Mouse (Mus musculus) kidney, embryonic 14.5 days (tissue): ENCODE measurements at regions not wholly inside any gene's neighbourhood (a gene's known extent, or its start where the extent isn't known, plus 50 kb on each side); places are given as distances from the start of the nearest gene placed in this dataset.

Source experiments
- ATAC-seq: fragments of 200-750 bp; cut with Nextera tagmentation; 2 replicates; pipeline ENCODE4 v1.8.0; 2017; ENCODE audit warnings: moderate number of reproducible peaks, mild to moderate bottlenecking, moderate TSS enrichment, moderate library complexity; ENCODE audit not compliant: low FRiP score, low TSS enrichment
- H3K27ac ChIP-seq: fragments of 300-500 bp; sonication (generic); 2 replicates; pipeline ENCODE4 v1.5.1; 2014; ENCODE audit warnings: low read depth, mild to moderate bottlenecking, low read length, moderate library complexity, mixed read lengths
- H3K27me3 ChIP-seq: fragments of 300-500 bp; sonication (generic); 2 replicates; pipeline ENCODE4 v1.6.1; 2014; ENCODE audit warnings: mild to moderate bottlenecking, low read length; ENCODE audit not compliant: control insufficient read depth, insufficient read depth
- H3K36me3 ChIP-seq: fragments of 300-500 bp; sonication (generic); 2 replicates; pipeline ENCODE4 v1.6.1; 2014; ENCODE audit warnings: low read length, mixed read lengths; ENCODE audit not compliant: control insufficient read depth, insufficient read depth
- H3K4me1 ChIP-seq: fragments of 300-500 bp; sonication (generic); 2 replicates; pipeline ENCODE4 v1.6.1; 2014; ENCODE audit warnings: low read length, mixed read lengths; ENCODE audit not compliant: control insufficient read depth, insufficient read depth
- H3K4me2 ChIP-seq: fragments of 300-500 bp; sonication (generic); replicated peaks from 2 replicates; pipeline ENCODE4 v1.6.1; 2014; ENCODE audit warnings: low read depth, mild to moderate bottlenecking, low read length
- H3K4me3 ChIP-seq: fragments of 300-500 bp; sonication (generic); 2 replicates; pipeline ENCODE4 v1.5.1; 2014; ENCODE audit warnings: mild to moderate bottlenecking, low read length
- H3K9ac ChIP-seq: fragments of 300-500 bp; sonication (generic); 2 replicates; pipeline ENCODE4 v1.6.1; 2014; ENCODE audit warnings: low read depth, mild to moderate bottlenecking, low read length, moderate library complexity
- H3K9me3 ChIP-seq: fragments of 300-500 bp; sonication (generic); 2 replicates; pipeline ENCODE4 v1.6.1; 2016; ENCODE audit warnings: low read length; ENCODE audit not compliant: control insufficient read depth
- WGBS: fragments of 180-500 bp; shearing (Covaris S2); extraction: QIAGEN DNeasy Blood & Tissue Kit; methylation state at CpG from one replicate; pipeline ENCODE4 v1.1.7; 2014; 5-methylcytosine and 5-hydroxymethylcytosine counted together

DNA sequence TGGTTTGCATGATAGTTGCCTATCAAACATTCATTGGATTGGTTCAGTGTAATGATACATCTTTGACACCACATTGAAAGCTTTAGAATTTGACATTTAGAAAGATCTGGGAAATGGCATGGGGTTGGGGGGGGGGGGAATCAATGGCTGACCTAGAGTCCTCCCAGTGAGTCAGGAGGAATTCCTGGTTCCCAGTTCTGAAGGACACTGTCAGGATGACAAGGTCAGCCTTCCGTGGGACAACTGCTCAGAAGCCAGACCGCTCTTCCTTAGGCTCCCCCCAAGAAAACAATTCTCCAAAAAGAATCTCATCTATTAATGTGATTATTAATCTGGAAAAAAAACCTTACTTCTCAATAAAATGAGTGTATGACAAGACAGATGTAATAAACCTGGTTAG lies 132.1 kb upstream of the Grik3 start:
- no peak overlapping the region for H3K4me3 ChIP-seq
- no peaks in the 10 kb centered on the region for H3K9me3 ChIP-seq
- H3K36me3 ChIP-seq, result no peaks in the 10 kb centered on the region
- no peak overlapping the region for H3K9ac ChIP-seq
- WGBS, result 80% methylated on average over 2 of the region's 2 CpGs
- ATAC-seq, result no peak
- no peak overlapping the region for H3K27ac ChIP-seq
- H3K27me3 ChIP-seq, result peaks cover 4% of the 10 kb centered on the region; the same call in 1 of the 2 replicates
- H3K4me1 ChIP-seq, result no peaks in the 10 kb centered on the region
- no peak overlapping the region for H3K4me2 ChIP-seq

DNA sequence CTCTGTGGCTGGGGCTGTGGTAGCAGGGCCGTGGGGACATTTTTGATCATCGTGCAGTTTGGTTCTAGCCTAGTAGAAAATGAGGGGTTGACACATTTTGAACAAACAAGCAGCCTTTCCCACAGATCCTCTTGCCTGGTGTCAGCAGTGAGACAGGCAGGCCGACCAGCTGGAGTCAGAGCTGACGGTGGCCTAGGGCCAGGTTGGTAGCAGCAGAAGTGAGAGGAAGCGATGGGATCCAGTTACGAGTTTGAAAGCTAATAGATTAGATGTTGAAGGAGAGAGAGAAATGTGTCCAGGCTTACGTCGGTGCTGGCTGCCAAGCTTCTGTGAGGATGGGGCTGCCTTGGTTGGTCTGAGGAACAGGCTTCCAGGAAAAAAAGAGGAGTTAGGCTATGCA lies 134.1 kb upstream of the Grik3 start:
- Histone ChIP-seq H3K4me2 (no peak overlapping the region), H3K27ac (no peak overlapping the region), H3K27me3 (peaks cover 4% of the 10 kb centered on the region; the same call in 1 of the 2 replicates), H3K9me3 (no peaks in the 10 kb centered on the region), H3K36me3 (no peaks in the 10 kb centered on the region), H3K4me3 (no peak overlapping the region), H3K9ac (no peak overlapping the region), H3K4me1 (no peaks in the 10 kb centered on the region)
- ATAC-seq, result no peak
- 23% methylated on average over 8 of the region's 8 CpGs for WGBS

DNA sequence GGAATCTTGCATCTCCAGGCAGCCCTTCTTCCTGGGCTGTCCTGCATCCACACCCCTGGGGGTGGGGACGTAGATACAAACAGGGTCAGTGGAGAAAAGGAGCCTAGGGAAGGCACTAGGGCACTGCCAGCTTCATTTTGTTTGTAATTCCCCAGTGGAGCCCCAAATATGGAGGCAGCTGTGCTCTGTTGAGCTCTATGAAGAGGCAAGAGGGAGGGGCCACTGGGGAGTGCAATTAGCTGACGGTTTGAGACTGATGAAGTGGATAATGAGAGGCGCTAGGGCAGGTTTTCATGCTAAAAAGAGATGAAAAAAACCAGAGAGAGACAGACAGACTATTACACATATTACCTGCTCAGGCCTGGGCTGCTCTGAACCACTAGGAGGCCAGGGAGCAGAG lies 135.8 kb upstream of the Grik3 start:
- Histone ChIP-seq H3K9ac (no peak overlapping the region), H3K4me3 (no peak overlapping the region), H3K36me3 (no peaks in the 10 kb centered on the region), H3K9me3 (no peaks in the 10 kb centered on the region), H3K4me1 (no peaks in the 10 kb centered on the region), H3K27me3 (peaks cover 4% of the 10 kb centered on the region; the same call in 1 of the 2 replicates), H3K27ac (no peak overlapping the region), H3K4me2 (no peak overlapping the region)
- 39% methylated on average over 3 of the region's 3 CpGs for WGBS
- ATAC-seq, result no peak

DNA sequence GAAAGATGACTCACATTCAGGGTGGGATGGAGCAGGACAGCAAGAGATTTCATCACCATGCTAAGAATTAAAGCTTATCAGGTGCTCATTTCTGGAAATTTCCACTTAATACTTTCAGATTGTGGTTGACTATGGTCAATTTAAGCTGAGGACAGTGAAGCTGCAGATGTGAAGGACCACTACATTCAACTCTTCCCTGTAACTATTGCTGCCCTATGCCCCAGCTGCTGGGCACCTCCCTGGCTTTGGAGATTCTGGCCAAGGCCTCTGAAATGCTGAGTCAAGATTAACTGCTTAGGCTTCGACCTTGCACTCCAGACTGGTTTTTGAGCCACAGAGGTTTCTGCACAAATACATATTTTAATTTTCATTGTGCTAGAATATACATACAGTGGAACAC lies 140.4 kb upstream of the Grik3 start:
- no peak for ATAC-seq
- Histone ChIP-seq H3K36me3 (no peaks in the 10 kb centered on the region), H3K9me3 (no peaks in the 10 kb centered on the region)

DNA sequence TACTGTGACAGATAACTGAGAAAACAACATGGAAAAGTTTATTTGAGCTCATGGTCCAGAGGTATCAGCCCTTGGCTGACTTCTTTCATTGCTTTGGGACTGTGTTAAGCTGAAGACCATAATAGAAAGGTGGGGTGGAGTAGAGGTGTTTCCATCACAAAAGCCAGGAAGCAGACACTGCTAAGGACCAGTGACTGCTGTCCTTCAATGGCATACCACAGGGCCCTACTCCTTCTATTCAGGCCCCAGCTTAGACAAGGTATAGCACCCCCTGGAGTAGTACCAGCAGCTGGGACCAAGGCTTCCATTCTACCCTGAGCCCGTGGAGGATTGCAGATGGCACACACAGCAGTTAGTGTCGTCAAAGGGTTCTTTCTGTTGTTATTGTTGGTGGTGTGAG lies 151.4 kb upstream of the Grik3 start:
- no peaks in the 10 kb centered on the region for H3K9me3 ChIP-seq
- H3K27ac ChIP-seq, result no peak overlapping the region
- no peak overlapping the region for H3K4me3 ChIP-seq
- no peak for ATAC-seq
- H3K4me1 ChIP-seq, result no peaks in the 10 kb centered on the region
- H3K27me3 ChIP-seq, result no peaks in the 10 kb centered on the region
- H3K36me3 ChIP-seq, result no peaks in the 10 kb centered on the region
- no peak overlapping the region for H3K9ac ChIP-seq
- no peak overlapping the region for H3K4me2 ChIP-seq
- 69% methylated on average over 2 of the region's 2 CpGs for WGBS

More for the DNA sequence above, 140.4 kb upstream of the Grik3 start:
- Histone ChIP-seq H3K27ac (no peak overlapping the region), H3K4me1 (no peaks in the 10 kb centered on the region), H3K4me2 (no peak overlapping the region), H3K4me3 (no peak overlapping the region), H3K27me3 (no peaks in the 10 kb centered on the region), H3K9ac (no peak overlapping the region)
- 75% methylated on average over 1 of the region's 1 CpGs for WGBS

DNA sequence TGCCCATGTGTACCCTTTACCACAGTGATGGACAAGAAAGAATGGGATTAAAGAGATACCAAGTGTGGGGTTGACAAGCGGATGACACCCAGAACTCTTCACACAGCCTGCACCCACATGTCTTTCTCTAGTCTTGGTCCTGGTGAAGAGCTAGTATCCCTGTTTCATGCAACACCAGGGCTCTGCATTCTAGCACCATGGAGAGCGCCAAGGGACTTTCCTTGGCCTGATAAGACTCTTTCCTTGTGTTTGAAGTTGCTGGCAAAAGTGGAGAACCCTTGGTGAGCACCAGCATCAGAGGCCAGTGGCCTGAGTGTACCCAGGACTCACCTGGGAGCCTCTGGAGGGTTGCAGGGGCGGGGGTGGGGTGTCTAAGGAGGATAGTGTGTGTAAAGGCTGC lies 161.7 kb upstream of the Grik3 start:
- WGBS, result 32% methylated on average over 3 of the region's 3 CpGs
- Histone ChIP-seq H3K9ac (no peak overlapping the region), H3K36me3 (no peaks in the 10 kb centered on the region), H3K27ac (no peak overlapping the region), H3K27me3 (0 out of 2 replicates have a peak, but pooled peaks cover 3% of the 10 kb centered on the region), H3K4me2 (no peak overlapping the region), H3K4me3 (no peak overlapping the region), H3K9me3 (no peaks in the 10 kb centered on the region), H3K4me1 (no peaks in the 10 kb centered on the region)
- ATAC-seq, result no peak

DNA sequence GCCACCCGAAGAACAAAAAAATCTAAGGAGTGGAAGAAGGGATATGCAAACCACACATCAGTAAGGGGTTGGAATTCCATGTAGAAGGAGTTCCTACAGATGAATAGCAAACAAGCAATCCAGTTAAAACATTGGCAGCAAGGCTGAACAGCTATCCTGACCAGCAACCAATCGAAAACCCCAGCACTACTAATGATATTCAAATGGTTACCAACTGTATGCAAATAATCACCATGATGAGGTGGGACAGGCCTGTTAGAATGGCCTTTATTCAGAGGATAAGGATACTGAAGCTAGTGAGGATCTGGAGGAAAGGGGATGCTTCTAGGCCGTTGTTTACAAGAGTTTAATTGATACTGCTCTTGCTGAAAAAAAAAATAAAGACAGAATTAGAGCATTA lies 166.0 kb upstream of the Grik3 start:
- Histone ChIP-seq H3K4me3 (no peak overlapping the region), H3K9me3 (no peaks in the 10 kb centered on the region), H3K4me1 (no peaks in the 10 kb centered on the region), H3K9ac (no peak overlapping the region), H3K27ac (no peak overlapping the region), H3K4me2 (no peak overlapping the region), H3K27me3 (0 out of 2 replicates have a peak, but pooled peaks cover 3% of the 10 kb centered on the region), H3K36me3 (no peaks in the 10 kb centered on the region)
- no peak for ATAC-seq
- WGBS, result 75% methylated on average over 3 of the region's 3 CpGs

DNA sequence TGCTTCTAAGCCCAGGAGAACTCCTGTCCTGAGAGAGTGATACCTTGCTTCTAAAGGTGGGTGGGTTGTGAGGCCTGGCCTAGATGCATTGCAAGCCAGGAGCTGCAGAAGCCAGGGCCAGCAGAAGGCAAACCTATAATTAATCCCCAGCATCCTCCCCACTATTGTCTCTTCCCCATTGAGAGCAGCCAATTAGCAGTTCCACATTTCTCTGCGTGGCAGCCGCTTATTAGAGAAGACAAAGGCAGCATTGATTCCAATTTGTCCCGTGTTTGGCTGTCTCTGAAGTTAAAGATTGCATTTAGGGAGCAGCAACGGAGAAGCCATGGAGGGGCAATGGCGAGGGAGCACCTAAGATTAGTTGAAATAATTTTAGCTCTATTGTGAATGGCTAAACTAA lies 171.2 kb upstream of the Grik3 start:
- Histone ChIP-seq H3K4me2 (no peak overlapping the region), H3K36me3 (no peaks in the 10 kb centered on the region), H3K9ac (no peak overlapping the region), H3K9me3 (no peaks in the 10 kb centered on the region), H3K4me3 (no peak overlapping the region), H3K27ac (no peak overlapping the region), H3K27me3 (peaks cover 15% of the 10 kb centered on the region; the same call in 1 of the 2 replicates), H3K4me1 (no peaks in the 10 kb centered on the region)
- WGBS, result 69% methylated on average over 5 of the region's 5 CpGs
- no peak for ATAC-seq

DNA sequence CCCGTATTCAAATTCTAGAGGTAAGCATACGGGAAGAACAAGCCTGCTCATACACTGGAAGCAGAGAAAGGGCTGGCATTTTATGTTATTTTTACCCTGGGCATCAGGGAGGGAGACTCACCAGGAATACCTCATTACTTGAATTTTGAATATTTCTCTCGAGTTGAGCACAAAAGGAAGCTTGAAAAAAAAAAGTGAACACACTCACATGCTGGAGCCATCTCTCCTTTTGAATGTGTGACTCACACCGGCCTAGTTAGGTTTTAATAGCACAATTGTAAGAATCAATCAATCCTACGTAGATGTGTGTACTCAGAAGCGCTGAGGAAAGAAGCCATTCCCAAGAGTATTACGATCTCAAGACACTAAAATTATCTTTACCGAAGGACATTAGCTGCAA lies 172.2 kb upstream of the Grik3 start:
- no peaks in the 10 kb centered on the region for H3K4me1 ChIP-seq
- no peak for ATAC-seq
- peaks cover 20% of the 10 kb centered on the region; the same call in 1 of the 2 replicates for H3K27me3 ChIP-seq
- no peak overlapping the region for H3K9ac ChIP-seq
- H3K4me2 ChIP-seq, result no peak overlapping the region
- 59% methylated on average over 8 of the region's 8 CpGs for WGBS
- H3K36me3 ChIP-seq, result no peaks in the 10 kb centered on the region
- no peak overlapping the region for H3K27ac ChIP-seq
- no peaks in the 10 kb centered on the region for H3K9me3 ChIP-seq
- no peak overlapping the region for H3K4me3 ChIP-seq
